In genomic region chr1:34579782-34580356, GRCm38 (mm10) we compare ENCODE assay signal across 8 mouse cellular contexts. TPM values are rescaled to one million over a fixed set of nuclear protein-coding genes. Genes with fewer than 3 reads are reported as not detected.
A peak's percentile ranks its signal among the peaks of the same experiment; 100 is the strongest.
DNase-seq lines count a peak whose midpoint lies in the region; ATAC-seq and TF ChIP-seq lines count a peak whose summit lies in the region.

No protein-coding gene starts in this region.

- H3K36me3 ChIP-seq in intestine, embryonic 15.5 days: no peaks in the 10 kb centered on the region
- H3K36me3 ChIP-seq in midbrain, embryonic 14.5 days (ENCODE audit: control insufficient read depth, insufficient read depth, low read length): no peaks in the 10 kb centered on the region

- no peak overlapping the region for H3K9ac ChIP-seq in intestine, embryonic 15.5 days
- H3K9ac ChIP-seq in midbrain, embryonic 14.5 days (replicated peaks; ENCODE audit: low read length): peak overlapping the region; percentile 87

- no peaks in the 10 kb centered on the region for H3K9me3 ChIP-seq in intestine, embryonic 15.5 days
- no peaks in the 10 kb centered on the region for H3K9me3 ChIP-seq in midbrain, embryonic 14.5 days (ENCODE audit: control insufficient read depth, low read length)

- H3K27me3 ChIP-seq in intestine, embryonic 15.5 days (replicated peaks): peaks cover 25% of the 10 kb centered on the region
- H3K27me3 ChIP-seq in midbrain, embryonic 14.5 days (ENCODE audit: control insufficient read depth, insufficient read depth, low read length): 0 out of 2 replicates have a peak, but pooled peaks cover 4% of the 10 kb centered on the region

- TF ChIP-seq POLR2A in cortical plate, adult 2 months (IDR thresholded peaks at IDR 0.05; ENCODE audit: extremely low read depth, insufficient read depth, low read length): no peak

- no peak for TF ChIP-seq CTCF in cortical plate, adult 2 months (IDR thresholded peaks at IDR 0.05; ENCODE audit: extremely low read depth, insufficient read depth, low read length)

- peak overlapping the region; percentile 62 for H3K4me2 ChIP-seq in intestine, embryonic 15.5 days (replicated peaks)
- peak overlapping the region; percentile 87 for H3K4me2 ChIP-seq in midbrain, embryonic 14.5 days (ENCODE audit: low read length)

- ATAC-seq in intestine, embryonic 15.5 days: peak; percentile 57
- ATAC-seq in midbrain, embryonic 14.5 days (ENCODE audit: low FRiP score, low TSS enrichment): peak; percentile 66

- DNase-seq in layer of hippocampus, adult 18-20 months (ENCODE audit: low spot score in 2 of 2): peak; percentile 37 to 63
- no peak for DNase-seq in layer of hippocampus, adult 9-10 months (ENCODE audit: low spot score)
- DNase-seq in midbrain, embryonic 14.5 days: no peak
- DNase-seq in spleen, postnatal 36 days (ENCODE audit: low spot score in 2 of 2): no peak
- DNase-seq in ovary, adult 18-20 months (ENCODE audit: low spot score): no peak
- no peak for DNase-seq in gastrocnemius, adult 18-20 months (ENCODE audit: low spot score)

- H3K27ac ChIP-seq in cortical plate, adult 2 months (ENCODE audit: insufficient read depth, low read length): peak overlapping the region; percentile 79
- H3K27ac ChIP-seq in intestine, embryonic 15.5 days: no peak overlapping the region
- H3K27ac ChIP-seq in midbrain, embryonic 14.5 days (replicated peaks; ENCODE audit: low read depth, low read length): peak overlapping the region; percentile 91

- 1% methylated on average over 18 of the region's 18 CpGs for WGBS in intestine, embryonic 15.5 days
- WGBS in midbrain, embryonic 14.5 days: 1% methylated on average over 18 of the region's 18 CpGs

- H3K4me3 ChIP-seq in cortical plate, adult 2 months (ENCODE audit: insufficient read depth, low read length): peak overlapping the region; percentile 93
- H3K4me3 ChIP-seq in intestine, embryonic 15.5 days (replicated peaks): peak overlapping the region; percentile 31
- peak overlapping the region; percentile 63 for H3K4me3 ChIP-seq in midbrain, embryonic 14.5 days (replicated peaks; ENCODE audit: low read depth, low read length)

- peaks cover 7% of the 10 kb centered on the region; the same call in 1 of the 2 replicates for H3K4me1 ChIP-seq in cortical plate, adult 2 months (ENCODE audit: control insufficient read depth, insufficient read depth, low read length)
- H3K4me1 ChIP-seq in intestine, embryonic 15.5 days (replicated peaks): peaks cover 6% of the 10 kb centered on the region; the same call in 1 of the 2 replicates
- H3K4me1 ChIP-seq in midbrain, embryonic 14.5 days (ENCODE audit: control insufficient read depth, insufficient read depth, low read length): peaks cover 21% of the 10 kb centered on the region

RNA-seq across cellular contexts. Expression of gene Amer3, which starts 0.4 kb away (rescaled TPM):
- 10 to 100 TPM; 36.6 to 37.5 TPM for total RNA-seq in layer of hippocampus, adult 18-20 months (2021)
- 14.8 and 16.5 TPM in 2 replicates for polyA plus RNA-seq in cortical plate, adult 2 months (2012; rRNA removed)
- 0.68 and 0.92 TPM in 2 replicates for polyA plus RNA-seq in intestine, embryonic 15.5 days (2015; fragmentation: Nextera tagmentation; extraction: Ambion mirVana)
- polyA plus RNA-seq in midbrain, embryonic 14.5 days (2014; fragmentation: Nextera tagmentation; extraction: Ambion mirVana): 30.0 and 32.1 TPM in 2 replicates
- total RNA-seq in gastrocnemius, adult 18-20 months (2021): not detected

RNA-seq across cellular contexts. Expression of gene Prss40, which starts 19.1 kb away (rescaled TPM):
- total RNA-seq in layer of hippocampus, adult 18-20 months (2021): not detected
- polyA plus RNA-seq in cortical plate, adult 2 months (2012; rRNA removed): not detected in 2 replicates
- polyA plus RNA-seq in intestine, embryonic 15.5 days (2015; fragmentation: Nextera tagmentation; extraction: Ambion mirVana): not detected in 2 replicates
- not detected in 2 replicates for polyA plus RNA-seq in midbrain, embryonic 14.5 days (2014; fragmentation: Nextera tagmentation; extraction: Ambion mirVana)
- total RNA-seq in gastrocnemius, adult 18-20 months (2021): not detected

RNA-seq across cellular contexts. Expression of gene Cfc1, which starts 44.4 kb away (rescaled TPM):
- not detected for total RNA-seq in layer of hippocampus, adult 18-20 months (2021)
- 0.13 TPM in 1 of 2 replicates, not detected in the other for polyA plus RNA-seq in cortical plate, adult 2 months (2012; rRNA removed)
- not detected in 2 replicates for polyA plus RNA-seq in intestine, embryonic 15.5 days (2015; fragmentation: Nextera tagmentation; extraction: Ambion mirVana)
- not detected in 2 replicates for polyA plus RNA-seq in midbrain, embryonic 14.5 days (2014; fragmentation: Nextera tagmentation; extraction: Ambion mirVana)
- total RNA-seq in gastrocnemius, adult 18-20 months (2021): not detected

Comparison
In these comparisons a context has a peak if more than half of its experiments do, and no peak if none do; other contexts are left out.
1. DNase-seq: peak in layer of hippocampus, adult 18-20 months (2 of 2); none in layer of hippocampus, adult 9-10 months (single experiment), midbrain, embryonic 14.5 days (single experiment), spleen, postnatal 36 days (0 of 2), ovary, adult 18-20 months (single experiment) and gastrocnemius, adult 18-20 months (single experiment).
2. H3K4me3 ChIP-seq: peak in every context shown above with its lines; median percentile 93 in cortical plate, adult 2 months; 63 in midbrain, embryonic 14.5 days; 31 in intestine, embryonic 15.5 days.